Mouse (Mus musculus) limb, embryonic 14.5 days (tissue): ENCODE results near the gene Lrrc45. TPM values are rescaled to one million over a fixed set of nuclear protein-coding genes. Genes with fewer than 3 reads are reported as not detected.

Experiments
- ATAC-seq: fragments of 200-750 bp; cut with Nextera tagmentation; 2 replicates; pipeline ENCODE4 v1.8.0; 2017; ENCODE audit warnings: low read depth, moderate number of reproducible peaks, moderate TSS enrichment; ENCODE audit not compliant: low FRiP score
- DNase-seq: peaks from one replicate; pipeline ENCODE4 v3.0.0-alpha.2; 2015; ENCODE audit warnings: low spot score
- H3K27ac ChIP-seq: fragments of 300-500 bp; sonication (generic); replicated peaks from 2 replicates; pipeline ENCODE4 v1.5.1; 2014; ENCODE audit warnings: low read depth, mild to moderate bottlenecking, low read length, moderate library complexity, mixed read lengths
- H3K27me3 ChIP-seq: fragments of 300-500 bp; sonication (generic); 2 replicates; pipeline ENCODE4 v1.6.1; 2014; ENCODE audit warnings: low read length, mixed read lengths; ENCODE audit not compliant: control insufficient read depth, insufficient read depth
- H3K36me3 ChIP-seq: fragments of 300-500 bp; sonication (generic); 2 replicates; pipeline ENCODE4 v1.6.1; 2014; ENCODE audit warnings: mild to moderate bottlenecking, low read length, moderate library complexity, mixed read lengths; ENCODE audit not compliant: control insufficient read depth, insufficient read depth
- H3K4me1 ChIP-seq: fragments of 300-500 bp; sonication (generic); 2 replicates; pipeline ENCODE4 v1.6.1; 2014; ENCODE audit warnings: antibody characterized with exemption, low read length, mixed read lengths; ENCODE audit not compliant: control insufficient read depth, insufficient read depth
- H3K4me2 ChIP-seq: fragments of 300-500 bp; sonication (generic); replicated peaks from 2 replicates; pipeline ENCODE4 v1.6.1; 2014; ENCODE audit warnings: low read depth, mild to moderate bottlenecking, low read length, moderate library complexity; ENCODE audit not compliant: severe bottlenecking
- H3K4me3 ChIP-seq: fragments of 300-500 bp; sonication (generic); replicated peaks from 2 replicates; pipeline ENCODE4 v1.5.1; 2014; ENCODE audit warnings: low read length
- H3K9ac ChIP-seq: fragments of 300-500 bp; sonication (generic); 2 replicates; pipeline ENCODE4 v1.6.1; 2014; ENCODE audit warnings: mild to moderate bottlenecking, low read depth, low read length, moderate library complexity; ENCODE audit not compliant: severe bottlenecking
- H3K9me3 ChIP-seq: fragments of 300-500 bp; sonication (generic); 2 replicates; pipeline ENCODE4 v1.6.1; 2016; ENCODE audit warnings: low read length; ENCODE audit not compliant: control insufficient read depth
- POLR2A ChIP-seq: fragments of 200-500 bp; IDR thresholded peaks from 2 replicates; pipeline ENCODE4 v1.8.0; 2012; ENCODE audit warnings: inconsistent platforms, mild to moderate bottlenecking, moderate library complexity, borderline replicate concordance; ENCODE audit not compliant: insufficient read depth, insufficient read length; ENCODE audit errors: extremely low read depth
- WGBS: fragments of 180-500 bp; shearing (Covaris S2); extraction: QIAGEN DNeasy Blood & Tissue Kit; methylation state at CpG from one replicate; pipeline ENCODE4 v1.1.7; 2014; 5-methylcytosine and 5-hydroxymethylcytosine counted together
- polyA plus RNA-seq, 2 experiments: library from polyadenylated mRNA; depleted of rRNA in 1 of 2; stranded (reverse) in 1 of 2; unstranded in 1 of 2; fragments of >200 nt; fragmentation: Nextera tagmentation in 1 of 2; extraction: Ambion mirVana in 1 of 2; gene quantifications; 2 replicates each; pipeline versions ENCODE4 v1.2.1 to v1.2.3; 2012 to 2014

The Lrrc45 gene
- polyA plus RNA-seq, 2 experiments: 48.1 to 91.3 TPM

- Histone ChIP-seq H3K4me2 (peak overlapping the region; percentile 98), H3K9ac (peak overlapping the region; percentile 55; the same call in 1 of the 2 replicates), H3K27me3 (no peaks in the 10 kb centered on the region), H3K4me1 (peaks cover 14% of the 10 kb centered on the region), H3K36me3 (peaks cover 34% of the 10 kb centered on the region), H3K27ac (no peak overlapping the region), H3K9me3 (no peaks in the 10 kb centered on the region), H3K4me3 (peak overlapping the region; percentile 66; the same call in 1 of the 2 replicates)
- ATAC-seq: no peak
- 59% methylated on average over 8 of the region's 8 CpGs for WGBS
- TF ChIP-seq POLR2A: no peak
- DNase-seq: no peak
Observed at GRCm38 (mm10) chr11:120711980-120712604, 1.6 kb upstream of the Lrrc45 start.

GRCm38 (mm10) chr11:120712771-120713568, 755 bp upstream of the Lrrc45 start:
- Histone ChIP-seq H3K4me1 (peaks cover 11% of the 10 kb centered on the region; the same call in 1 of the 2 replicates), H3K9ac (peak overlapping the region; percentile 55), H3K27me3 (no peaks in the 10 kb centered on the region), H3K9me3 (no peaks in the 10 kb centered on the region), H3K27ac (no peak overlapping the region; the same call in 1 of the 2 replicates), H3K4me3 (peak overlapping the region; percentile 66), H3K4me2 (peak overlapping the region; percentile 98), H3K36me3 (peaks cover 42% of the 10 kb centered on the region)
- peak; percentile 81 for DNase-seq
- under 1% methylated on average over 35 of the region's 38 CpGs for WGBS
- no peak for TF ChIP-seq POLR2A
- peak; percentile 27 for ATAC-seq

GRCm38 (mm10) chr11:120714546-120714945, 821 bp downstream of the Lrrc45 start:
- Histone ChIP-seq H3K4me3 (peak overlapping the region; percentile 66), H3K9me3 (no peaks in the 10 kb centered on the region), H3K9ac (peak overlapping the region; percentile 52), H3K4me2 (peak overlapping the region; percentile 68), H3K4me1 (peaks cover 11% of the 10 kb centered on the region; the same call in 1 of the 2 replicates), H3K27me3 (no peaks in the 10 kb centered on the region), H3K36me3 (peaks cover 41% of the 10 kb centered on the region), H3K27ac (no peak overlapping the region)
- 54% methylated on average over 10 of the region's 10 CpGs for WGBS
- no peak for ATAC-seq
- TF ChIP-seq POLR2A: no peak
- DNase-seq: no peak

GRCm38 (mm10) chr11:120715131-120715530, 1.4 kb downstream of the Lrrc45 start:
- Histone ChIP-seq H3K9me3 (no peaks in the 10 kb centered on the region), H3K36me3 (peaks cover 45% of the 10 kb centered on the region), H3K9ac (no peak overlapping the region), H3K27me3 (no peaks in the 10 kb centered on the region), H3K27ac (no peak overlapping the region), H3K4me2 (no peak overlapping the region), H3K4me1 (peaks cover 11% of the 10 kb centered on the region; the same call in 1 of the 2 replicates), H3K4me3 (no peak overlapping the region)
- DNase-seq (no peak), ATAC-seq (no peak)
- no peak for TF ChIP-seq POLR2A
- 88% methylated on average over 9 of the region's 9 CpGs for WGBS

- no peak overlapping the region for H3K9ac ChIP-seq
Observed at GRCm38 (mm10) chr11:120719242-120719641, 5.5 kb downstream of the Lrrc45 start.

More at GRCm38 (mm10) chr11:120719242-120719641, 5.5 kb downstream of the Lrrc45 start:
- H3K36me3 ChIP-seq: peaks cover 35% of the 10 kb centered on the region
- WGBS: 91% methylated on average over 9 of the region's 9 CpGs
- no peaks in the 10 kb centered on the region for H3K27me3 ChIP-seq
- H3K4me2 ChIP-seq: no peak overlapping the region
- no peak overlapping the region for H3K27ac ChIP-seq
- no peak overlapping the region for H3K4me3 ChIP-seq
- H3K9me3 ChIP-seq: no peaks in the 10 kb centered on the region
- no peak for TF ChIP-seq POLR2A
- no peak for ATAC-seq
- DNase-seq: no peak
- peaks cover 16% of the 10 kb centered on the region for H3K4me1 ChIP-seq
